Mouse (Mus musculus) cortical plate, adult 2 months (tissue): ENCODE results near the gene Grm8.

Experiments
- CTCF ChIP-seq: fragments of 200-500 bp; IDR thresholded peaks from 2 replicates; pipeline ENCODE4 v1.5.1; 2011; ENCODE audit warnings: mild to moderate bottlenecking, control low read depth, low read length; ENCODE audit not compliant: insufficient read depth; ENCODE audit errors: extremely low read depth
- POLR2A ChIP-seq: fragments of 200-500 bp; IDR thresholded peaks from 2 replicates; pipeline ENCODE4 v1.6.1; 2011; ENCODE audit warnings: mild to moderate bottlenecking, low read length, control low read depth; ENCODE audit not compliant: insufficient read depth; ENCODE audit errors: extremely low read depth

DNA sequence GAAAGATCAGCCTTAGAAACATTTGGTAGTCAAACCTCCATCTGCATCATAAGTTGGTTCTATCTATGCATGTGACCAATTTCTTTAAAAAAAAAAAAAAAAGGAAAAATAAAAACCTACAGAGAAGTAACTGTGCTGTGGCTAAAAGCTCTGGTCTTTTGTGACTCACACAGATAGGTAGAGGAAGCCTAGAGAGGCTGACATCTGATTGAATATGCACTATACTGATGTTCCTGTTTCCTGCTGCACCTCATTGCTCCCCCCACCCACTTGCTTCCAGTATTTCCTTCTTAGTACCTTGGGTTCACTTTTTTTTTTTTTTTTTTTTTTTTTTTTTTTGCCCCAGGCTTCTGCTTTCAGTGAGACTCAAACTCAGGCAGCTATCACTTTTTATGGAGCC, 824.6 kb downstream of the Grm8 start:
- TF ChIP-seq CTCF (no peak), POLR2A (no peak)
